Mouse (Mus musculus) megakaryocyte, embryonic 14.5 days (primary cell): ENCODE measurements at regions not wholly inside any gene's neighbourhood (a gene's known extent, or its start where the extent isn't known, plus 50 kb on each side); places are given as distances from the start of the nearest gene placed in this dataset.

Experiments used
- FLI1 ChIP-seq: IDR thresholded peaks from 2 replicates; pipeline ENCODE4 v1.6.1; 2012; ENCODE audit warnings: low read length, inconsistent platforms, mixed read lengths
- GATA1 ChIP-seq: IDR thresholded peaks from 3 replicates; pipeline ENCODE4 v1.6.1; 2012; ENCODE audit warnings: mixed read lengths, low read length, inconsistent platforms, borderline replicate concordance

DNA sequence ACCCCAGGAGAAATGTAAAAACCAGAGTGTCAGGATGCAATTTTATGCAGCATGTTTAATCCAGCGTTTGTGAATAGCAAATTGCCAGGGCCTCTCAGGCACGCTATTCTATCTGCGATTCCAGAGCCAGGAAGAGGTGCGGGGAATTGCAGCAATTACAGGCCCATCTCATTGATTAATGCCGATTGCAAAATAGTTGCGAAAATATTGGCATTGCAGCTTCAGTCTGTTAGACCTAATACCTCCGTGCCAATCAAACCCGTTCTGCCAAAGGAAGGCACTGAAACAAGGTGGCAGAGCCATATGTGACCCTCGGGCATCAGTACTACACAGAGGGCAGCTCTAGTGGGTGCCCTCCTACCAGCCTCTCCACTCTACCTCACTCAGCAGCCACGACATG, 212.2 kb upstream of the A230072I06Rik start:
- TF ChIP-seq GATA1 = no peak
- no peak for TF ChIP-seq FLI1
